In the genomic region with DNA sequence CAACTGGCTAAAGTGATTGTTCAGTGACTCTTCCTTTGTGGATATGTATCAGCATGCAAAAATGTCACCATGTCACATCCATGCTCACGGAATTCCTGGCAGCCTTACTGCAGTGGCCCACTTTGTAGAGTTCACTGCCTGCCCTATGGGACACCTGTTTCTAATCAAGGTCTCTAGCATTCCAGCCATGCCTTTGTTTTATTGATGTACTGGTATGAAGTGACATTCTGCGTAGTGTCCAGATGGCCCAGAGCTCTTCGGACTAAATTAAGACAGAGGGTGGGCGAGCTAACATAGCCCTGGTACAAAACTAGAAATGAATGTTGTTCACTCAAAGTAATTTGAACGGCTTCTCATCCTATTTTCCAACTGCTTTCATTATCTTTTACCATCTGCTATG, we compare ENCODE assay signal across 21 mouse cellular contexts. TPM values are rescaled to one million over a fixed set of nuclear protein-coding genes. Genes with fewer than 3 reads are reported as not detected.
A peak's percentile ranks its signal among the peaks of the same experiment; 100 is the strongest.
DNase-seq lines count a peak whose midpoint lies in the region; ATAC-seq and TF ChIP-seq lines count a peak whose summit lies in the region.
"Had no signal": no experiment of that assay in that cellular context is flagged by ENCODE, and none has a peak within 500 bp of the region (broad histone marks: within the 10 kb centered on the region; RNA-seq: fewer than 3 reads in every experiment).

No protein-coding gene starts in this region.

- no peaks in the 10 kb centered on the region for H3K4me1 ChIP-seq in heart, postnatal 0 days (ENCODE audit: control insufficient read depth, insufficient read depth)
- H3K4me1 ChIP-seq in heart, embryonic 10.5 days: no peaks in the 10 kb centered on the region
- H3K4me1 ChIP-seq in embryonic facial prominence, embryonic 10.5 days: peaks cover 13% of the 10 kb centered on the region
- H3K4me1 ChIP-seq in limb, embryonic 12.5 days (replicated peaks): peaks cover 14% of the 10 kb centered on the region
- H3K4me1 ChIP-seq: embryonic facial prominence, embryonic 13.5 days; midbrain, embryonic 15.5 days; neural tube, embryonic 15.5 days had no signal

- H3K27me3 ChIP-seq in heart, postnatal 0 days (ENCODE audit: control insufficient read depth, insufficient read depth, low read length): no peaks in the 10 kb centered on the region
- no peaks in the 10 kb centered on the region for H3K27me3 ChIP-seq in heart, embryonic 10.5 days (ENCODE audit: insufficient read depth, poor library complexity, severe bottlenecking)
- no peaks in the 10 kb centered on the region for H3K27me3 ChIP-seq in embryonic facial prominence, embryonic 10.5 days (replicated peaks; ENCODE audit: low read depth, poor library complexity, severe bottlenecking)
- no peaks in the 10 kb centered on the region for H3K27me3 ChIP-seq in limb, embryonic 12.5 days
- H3K27me3 ChIP-seq: embryonic facial prominence, embryonic 13.5 days; neural tube, embryonic 15.5 days had no signal

- ATAC-seq in heart, postnatal 0 days (ENCODE audit: insufficient read depth, low read depth): peak; percentile 93
- peak; percentile 52; the same call in 1 of the 2 replicates for ATAC-seq in limb, embryonic 12.5 days (ENCODE audit: insufficient number of reproducible peaks, insufficient read depth, low FRiP score, low TSS enrichment, low read depth)
- ATAC-seq: activated CD4-positive, CD25-positive, alpha-beta regulatory T cell, adult 4 months; forebrain, postnatal 0 days; liver, postnatal 0 days; midbrain, embryonic 15.5 days had no signal

- H3K4me2 ChIP-seq in heart, postnatal 0 days (ENCODE audit: low read depth, low read length): no peak overlapping the region
- H3K4me2 ChIP-seq in limb, embryonic 12.5 days: no peak overlapping the region
- H3K4me2 ChIP-seq: embryonic facial prominence, embryonic 13.5 days; midbrain, embryonic 15.5 days; neural tube, embryonic 15.5 days had no signal

- no peak overlapping the region for H3K4me3 ChIP-seq in heart, postnatal 0 days (ENCODE audit: low read depth, low read length)
- H3K4me3 ChIP-seq in heart, embryonic 10.5 days: no peak overlapping the region
- H3K4me3 ChIP-seq in embryonic facial prominence, embryonic 10.5 days: no peak overlapping the region
- no peak overlapping the region for H3K4me3 ChIP-seq in limb, embryonic 12.5 days (replicated peaks)
- H3K4me3 ChIP-seq: embryonic facial prominence, embryonic 13.5 days; heart, adult 2 months; midbrain, embryonic 15.5 days; neural tube, embryonic 15.5 days had no signal

- H3K36me3 ChIP-seq in heart, postnatal 0 days (replicated peaks; ENCODE audit: control insufficient read depth, insufficient read depth, low read length): no peaks in the 10 kb centered on the region
- no peaks in the 10 kb centered on the region for H3K36me3 ChIP-seq in heart, embryonic 10.5 days
- no peaks in the 10 kb centered on the region for H3K36me3 ChIP-seq in embryonic facial prominence, embryonic 10.5 days (replicated peaks)
- no peaks in the 10 kb centered on the region for H3K36me3 ChIP-seq in limb, embryonic 12.5 days
- H3K36me3 ChIP-seq: embryonic facial prominence, embryonic 13.5 days; midbrain, embryonic 15.5 days; neural tube, embryonic 15.5 days had no signal

- TF ChIP-seq EP300 in heart, postnatal 0 days (IDR thresholded peaks at IDR 0.05; ENCODE audit: low read depth): no peak

- TF ChIP-seq CTCF in heart, postnatal 0 days (IDR thresholded peaks at IDR 0.05; ENCODE audit: low read depth): no peak

- H3K9me3 ChIP-seq in heart, postnatal 0 days (replicated peaks; ENCODE audit: control insufficient read depth, low read length): no peaks in the 10 kb centered on the region
- H3K9me3 ChIP-seq in heart, embryonic 10.5 days: no peaks in the 10 kb centered on the region
- no peaks in the 10 kb centered on the region for H3K9me3 ChIP-seq in embryonic facial prominence, embryonic 10.5 days
- no peaks in the 10 kb centered on the region for H3K9me3 ChIP-seq in limb, embryonic 12.5 days
- H3K9me3 ChIP-seq: embryonic facial prominence, embryonic 13.5 days; midbrain, embryonic 15.5 days; neural tube, embryonic 15.5 days had no signal

- peak; percentile 63 for DNase-seq in embryo, embryonic 10 days (ENCODE audit: low spot score)
- DNase-seq in embryo, embryonic 9.5 days (ENCODE audit: extremely low spot score): no peak
- DNase-seq in heart, postnatal 0 days (ENCODE audit: low spot score): peak; percentile 20
- no peak for DNase-seq in heart, embryonic 10.5 days (ENCODE audit: low spot score)
- peak; percentile 43 for DNase-seq in embryonic facial prominence, embryonic 10.5 days (ENCODE audit: low spot score)
- DNase-seq in kidney, postnatal 25 days: no peak
- no peak for DNase-seq in right cerebral cortex, postnatal 36 days (ENCODE audit: low spot score in 2 of 2)
- DNase-seq: adrenal gland, postnatal 10 days; cerebellum, adult 11 months; cerebellum, postnatal 25 days; forebrain, postnatal 0 days; heart, adult 2 months; kidney, adult 18-20 months; kidney, postnatal 10 days; liver, postnatal 0 days; lung, postnatal 14 days had no signal

- peak overlapping the region; percentile 23 for H3K27ac ChIP-seq in heart, postnatal 0 days (ENCODE audit: low read depth)
- no peak overlapping the region for H3K27ac ChIP-seq in heart, embryonic 10.5 days
- no peak overlapping the region for H3K27ac ChIP-seq in embryonic facial prominence, embryonic 10.5 days (replicated peaks)
- no peak overlapping the region; the same call in 1 of the 2 replicates for H3K27ac ChIP-seq in limb, embryonic 12.5 days
- H3K27ac ChIP-seq: embryonic facial prominence, embryonic 13.5 days; heart, adult 2 months; midbrain, embryonic 15.5 days; neural tube, embryonic 15.5 days had no signal

- WGBS in heart, postnatal 0 days: 42% methylated on average over 5 of the region's 5 CpGs
- 60% methylated on average over 5 of the region's 5 CpGs for WGBS in heart, embryonic 10.5 days
- 51% methylated on average over 5 of the region's 5 CpGs for WGBS in embryonic facial prominence, embryonic 10.5 days
- 19% methylated on average over 5 of the region's 5 CpGs for WGBS in limb, embryonic 12.5 days

- no peak overlapping the region for H3K9ac ChIP-seq in heart, postnatal 0 days (replicated peaks; ENCODE audit: low read depth, low read length)
- H3K9ac ChIP-seq in limb, embryonic 12.5 days (replicated peaks): no peak overlapping the region
- H3K9ac ChIP-seq: embryonic facial prominence, embryonic 13.5 days; forebrain, postnatal 0 days; liver, postnatal 0 days; midbrain, embryonic 15.5 days; neural tube, embryonic 15.5 days had no signal

RNA-seq across cellular contexts. Expression of a gene that starts 11.5 kb away (rescaled TPM):
- total RNA-seq in heart, postnatal 0 days (2014; rRNA removed; ENCODE audit: low replicate concordance): 4.5 and 5.0 TPM in 2 replicates
- 34.9 and 53.3 TPM in 2 replicates for polyA plus RNA-seq in heart, postnatal 0 days (2015; fragmentation: Nextera tagmentation; extraction: Ambion mirVana)
- 67.2 and 82.3 TPM in 2 replicates for polyA plus RNA-seq in heart, embryonic 10.5 days (2016; fragmentation: Nextera tagmentation; extraction: Ambion mirVana)
- 94.1 and 94.9 TPM in 2 replicates for polyA plus RNA-seq in embryonic facial prominence, embryonic 10.5 days (2016; fragmentation: Nextera tagmentation; extraction: Ambion mirVana)
- 86.8 and 95.5 TPM in 2 replicates for polyA plus RNA-seq in limb, embryonic 12.5 days (2016; fragmentation: Nextera tagmentation; extraction: Ambion mirVana)

Comparison
In these comparisons a context has a peak if more than half of its experiments do, and no peak if none do; other contexts are left out.
1. DNase-seq: peak in embryo, embryonic 10 days (single experiment), heart, postnatal 0 days (single experiment) and embryonic facial prominence, embryonic 10.5 days (single experiment); none in embryo, embryonic 9.5 days (single experiment), heart, embryonic 10.5 days (single experiment), kidney, postnatal 25 days (0 of 2) and right cerebral cortex, postnatal 36 days (0 of 2).